Mouse (Mus musculus): ENCODE data around the gene Hormad2. TPM values are rescaled to one million over a fixed set of nuclear protein-coding genes. Genes with fewer than 3 reads are reported as not detected.

Hormad2 gene
- total and polyA plus RNA-seq, 3 experiments = not detected

- Histone ChIP-seq H3K27me3 (replicated peaks) (no peaks in the 10 kb centered on the region), H3K9ac (ENCODE audit: insufficient read depth, low read depth) (no peak overlapping the region), H3K4me2 (ENCODE audit: insufficient read depth, low read depth, poor library complexity, severe bottlenecking) (no peak overlapping the region), H3K4me1 (ENCODE audit: control insufficient read depth in 1 of 2, insufficient read depth in 2 of 2) (peaks cover 3 to 14% of the 10 kb centered on the region in 2 experiments), H3K4me3 (replicated peaks in 1 of 3; ENCODE audit: low read depth in 2 of 3, low read length in 2 of 3, poor library complexity in 1 of 3) (no peak overlapping the region), H3K36me3 (replicated peaks in 1 of 2; ENCODE audit: control insufficient read depth in 1 of 2, insufficient read depth in 1 of 2, low read length in 1 of 2) (no peaks in the 10 kb centered on the region), H3K27ac (ENCODE audit: insufficient read depth, low read depth) (no peak overlapping the region), H3K9me3 (replicated peaks; ENCODE audit: low read length) (no peaks in the 10 kb centered on the region), H3K79me2 (replicated peaks; ENCODE audit: control insufficient read depth, extremely low read depth, insufficient read depth, poor library complexity, severe bottlenecking) (no peaks in the 10 kb centered on the region)
- no peak for DNase-seq (ENCODE audit: extremely low read depth)
- in situ Hi-C loops (cut with MboI; ENCODE audit: low pct_ligation_motif_present, low pct_unique_long_range_greater_than_20kb, low sequenced_read_pairs) (loop anchor here (25.0 kb wide), 1 partner anchor 410 kb away; no protein-coding TSS in a partner anchor), dilution Hi-C loops (cut with MboI; ENCODE audit: extremely low pct_ligation_motif_present, extremely low pct_unique_long_range_greater_than_20kb, low sequenced_read_pairs) (no loop called here)
- TF ChIP-seq SMC3 (IDR thresholded peaks at IDR 0.05; ENCODE audit: low read depth, low read length) (no peak), ZKSCAN1 (IDR thresholded peaks at IDR 0.05; ENCODE audit: borderline replicate concordance, low read depth, low read length) (no peak), MXI1 (IDR thresholded peaks at IDR 0.05; ENCODE audit: low read depth, low read length) (no peak), CHD1 (IDR thresholded peaks at IDR 0.05; ENCODE audit: low read depth, low read length) (no peak), JUN (IDR thresholded peaks at IDR 0.05; ENCODE audit: insufficient read depth, low read depth, low read length) (no peak), ELF1 (IDR thresholded peaks at IDR 0.05; ENCODE audit: low read depth, low read length) (0 out of 2 replicates have a peak, but pooled peaks have one; percentile 30), EP300 (IDR thresholded peaks at IDR 0.05; ENCODE audit: low read length) (no peak), HCFC1 (IDR thresholded peaks at IDR 0.05; ENCODE audit: low read depth, low read length) (no peak)
Observed at GRCm38 (mm10) chr11:4422494-4423425, 18.1 kb downstream of the Hormad2 start.

GRCm38 (mm10) chr11:4421933-4422488 is 18.9 kb downstream of the Hormad2 start:
- Histone ChIP-seq H3K4me3 (replicated peaks in 1 of 3; ENCODE audit: low read depth in 2 of 3, low read length in 2 of 3, poor library complexity in 1 of 3) (no peak overlapping the region), H3K79me2 (replicated peaks; ENCODE audit: control insufficient read depth, extremely low read depth, insufficient read depth, poor library complexity, severe bottlenecking) (no peaks in the 10 kb centered on the region), H3K27ac (ENCODE audit: insufficient read depth, low read depth) (no peak overlapping the region), H3K4me1 (ENCODE audit: control insufficient read depth in 1 of 2, insufficient read depth in 2 of 2) (peaks cover 3 to 14% of the 10 kb centered on the region in 2 experiments), H3K36me3 (replicated peaks in 1 of 2; ENCODE audit: control insufficient read depth in 1 of 2, insufficient read depth in 1 of 2, low read length in 1 of 2) (no peaks in the 10 kb centered on the region), H3K9ac (ENCODE audit: insufficient read depth, low read depth) (no peak overlapping the region), H3K9me3 (replicated peaks; ENCODE audit: low read length) (no peaks in the 10 kb centered on the region), H3K27me3 (replicated peaks) (no peaks in the 10 kb centered on the region), H3K4me2 (ENCODE audit: insufficient read depth, low read depth, poor library complexity, severe bottlenecking) (no peak overlapping the region)
- in situ Hi-C loops (cut with MboI; ENCODE audit: low pct_ligation_motif_present, low pct_unique_long_range_greater_than_20kb, low sequenced_read_pairs) = loop anchor here (25.0 kb wide), 1 partner anchor 410 kb away; no protein-coding TSS in a partner anchor
- dilution Hi-C loops (cut with MboI; ENCODE audit: extremely low pct_ligation_motif_present, extremely low pct_unique_long_range_greater_than_20kb, low sequenced_read_pairs) = no loop called here
- no peak for DNase-seq (ENCODE audit: extremely low read depth)
- TF ChIP-seq POLR2A (IDR thresholded peaks at IDR 0.05; ENCODE audit: low read depth, low read length) (no peak), NELFE (IDR thresholded peaks at IDR 0.05; ENCODE audit: low read depth, low read length) (no peak), MYC (IDR thresholded peaks at IDR 0.05; ENCODE audit: low read depth, low read length) (no peak), ZNF384 (IDR thresholded peaks at IDR 0.05; ENCODE audit: low read depth, low read length) (peak; percentile 89), EP300 (IDR thresholded peaks at IDR 0.05; ENCODE audit: low read length) (no peak), USF1 (IDR thresholded peaks at IDR 0.05; ENCODE audit: low read depth, low read length) (no peak), RCOR1 (conservative IDR thresholded peaks at IDR 0.05; ENCODE audit: low read depth, low read length) (no peak), UBTF (IDR thresholded peaks at IDR 0.05; ENCODE audit: low read depth, low read length) (no peak), TBP (conservative IDR thresholded peaks at IDR 0.05; ENCODE audit: low read depth, low read length) (no peak), ELF1 (IDR thresholded peaks at IDR 0.05; ENCODE audit: low read depth, low read length) (no peak), ZC3H11A (IDR thresholded peaks at IDR 0.05; ENCODE audit: low read depth, low read length) (peak; percentile 57; the same call in 1 of the 2 replicates), IRF4 (IDR thresholded peaks at IDR 0.05; ENCODE audit: low read depth, low read length) (no peak), MAX (IDR thresholded peaks at IDR 0.05; ENCODE audit: low read length) (no peak), E2F4 (IDR thresholded peaks at IDR 0.05; ENCODE audit: insufficient replicate concordance, low read depth, low read length) (no peak), BHLHE40 (IDR thresholded peaks at IDR 0.05; ENCODE audit: low read depth, low read length) (no peak), CHD2 (IDR thresholded peaks at IDR 0.05; ENCODE audit: low read length) (no peak), MAZ (IDR thresholded peaks at IDR 0.05; ENCODE audit: low read depth, low read length) (no peak), MXI1 (IDR thresholded peaks at IDR 0.05; ENCODE audit: low read depth, low read length) (no peak), SIN3A (IDR thresholded peaks at IDR 0.05; ENCODE audit: low read length) (no peak), ETS1 (conservative IDR thresholded peaks at IDR 0.05; ENCODE audit: low read depth, low read length) (no peak), USF2 (conservative IDR thresholded peaks at IDR 0.05; ENCODE audit: low read depth, low read length) (no peak), POLR2AphosphoS2 (IDR thresholded peaks at IDR 0.05; ENCODE audit: low read depth, low read length) (no peak), HCFC1 (IDR thresholded peaks at IDR 0.05; ENCODE audit: low read depth, low read length) (no peak), JUN (IDR thresholded peaks at IDR 0.05; ENCODE audit: insufficient read depth, low read depth, low read length) (no peak), RAD21 (IDR thresholded peaks at IDR 0.05; ENCODE audit: low read depth, low read length) (peak; percentile 82), TCF12 (IDR thresholded peaks at IDR 0.05; ENCODE audit: low read depth, low read length) (no peak), GABPA (IDR thresholded peaks at IDR 0.05; ENCODE audit: insufficient replicate concordance, low read depth, low read length) (no peak)

All from CH12.LX (cell line).